Mouse (Mus musculus) frontal cortex, adult 2 months (tissue): ENCODE measurements at regions not wholly inside any gene's neighbourhood (a gene's known extent, or its start where the extent isn't known, plus 50 kb on each side); places are given as distances from the start of the nearest gene placed in this dataset.

Source experiments
- DNase-seq, 2 experiments: peaks; one replicate each; pipeline ENCODE4 v3.0.0; 2022; ENCODE audit warnings: low spot score in 1 of 2; ENCODE audit errors: extremely low spot score in 1 of 2

DNA sequence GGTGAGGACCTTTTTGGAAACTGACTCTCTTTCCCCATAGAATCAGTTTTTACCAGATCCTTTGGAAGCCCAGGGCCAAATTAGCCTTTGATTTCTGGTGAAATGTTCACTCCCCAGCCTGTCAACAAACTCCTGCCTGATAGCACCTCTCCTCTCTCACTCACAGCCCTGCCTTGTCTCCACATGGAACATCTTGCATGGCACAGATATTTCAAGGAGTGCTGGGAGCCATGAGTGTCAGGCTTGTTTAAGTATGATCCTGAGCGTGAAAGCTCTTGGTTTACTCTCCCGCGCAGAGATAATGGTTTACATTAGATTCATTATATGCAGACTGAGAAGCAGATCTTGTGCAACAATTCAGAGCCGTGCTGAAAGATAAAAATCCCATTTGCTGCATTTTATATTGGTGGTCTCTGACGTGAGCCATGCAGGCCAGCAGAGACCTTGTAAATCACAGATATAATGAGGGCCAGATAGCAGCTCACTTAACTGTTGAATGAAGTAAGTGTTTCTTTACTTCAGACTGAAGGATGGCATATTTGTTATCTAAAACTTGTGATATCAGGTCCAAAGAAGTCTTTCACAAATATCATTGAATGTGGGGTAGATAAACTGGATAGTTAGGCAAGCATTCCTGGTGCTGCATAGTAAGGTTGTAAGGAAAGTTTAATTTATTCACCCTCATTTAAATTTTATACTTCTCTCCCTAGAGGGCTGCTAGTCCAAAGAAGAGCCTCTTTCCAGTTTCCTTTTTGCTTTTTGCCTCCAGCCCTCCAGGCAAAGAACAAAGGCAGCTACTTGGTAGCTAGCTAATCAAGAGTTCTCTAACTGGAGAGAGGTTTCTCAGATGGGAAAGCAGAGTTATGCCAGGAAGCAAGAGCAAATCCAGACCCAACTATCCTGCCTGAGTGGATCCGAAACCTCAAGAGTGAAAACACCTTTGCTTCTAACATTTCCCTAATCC is 81.8 kb downstream of the Tbx18 start:
- DNase-seq: no peak

DNA sequence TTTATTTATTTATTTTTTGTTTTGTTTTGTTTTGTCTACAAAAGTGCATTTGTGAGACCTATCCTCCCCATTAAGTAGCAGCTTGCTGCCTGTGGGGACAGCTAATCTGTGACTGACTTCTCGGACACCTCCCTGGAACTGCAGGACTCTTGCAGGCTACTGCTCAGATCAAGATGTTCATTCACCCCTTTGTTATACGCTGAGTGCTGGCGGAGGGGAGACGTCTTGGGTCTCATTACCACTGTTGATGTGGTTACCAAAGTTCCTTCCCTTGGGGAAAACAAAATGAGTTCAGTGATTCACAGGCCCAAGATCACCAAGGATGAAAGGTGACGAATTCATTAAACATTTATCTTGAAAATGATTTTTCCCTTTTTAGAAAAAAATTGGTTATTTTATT is 82.7 kb downstream of the Tbx18 start:
- no peak for DNase-seq

DNA sequence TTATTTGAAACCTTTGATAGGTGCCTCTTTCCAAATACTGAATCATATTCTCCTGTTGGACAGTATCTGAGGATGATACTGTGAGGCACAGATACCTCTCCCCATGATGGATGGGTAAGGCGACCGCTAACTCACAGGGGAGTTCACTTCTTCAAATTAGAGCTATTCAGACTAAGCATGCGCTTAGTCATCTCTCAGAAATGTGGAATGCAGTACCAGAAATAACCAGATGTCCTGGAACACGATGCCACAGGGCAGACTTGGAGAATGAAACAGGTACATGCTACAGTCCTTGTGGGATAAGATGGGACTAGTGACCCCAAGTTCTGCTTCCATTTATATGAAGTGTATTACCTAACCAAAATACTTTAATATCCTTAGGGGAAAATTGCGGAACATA is 86.0 kb downstream of the Tbx18 start:
- no peak for DNase-seq

DNA sequence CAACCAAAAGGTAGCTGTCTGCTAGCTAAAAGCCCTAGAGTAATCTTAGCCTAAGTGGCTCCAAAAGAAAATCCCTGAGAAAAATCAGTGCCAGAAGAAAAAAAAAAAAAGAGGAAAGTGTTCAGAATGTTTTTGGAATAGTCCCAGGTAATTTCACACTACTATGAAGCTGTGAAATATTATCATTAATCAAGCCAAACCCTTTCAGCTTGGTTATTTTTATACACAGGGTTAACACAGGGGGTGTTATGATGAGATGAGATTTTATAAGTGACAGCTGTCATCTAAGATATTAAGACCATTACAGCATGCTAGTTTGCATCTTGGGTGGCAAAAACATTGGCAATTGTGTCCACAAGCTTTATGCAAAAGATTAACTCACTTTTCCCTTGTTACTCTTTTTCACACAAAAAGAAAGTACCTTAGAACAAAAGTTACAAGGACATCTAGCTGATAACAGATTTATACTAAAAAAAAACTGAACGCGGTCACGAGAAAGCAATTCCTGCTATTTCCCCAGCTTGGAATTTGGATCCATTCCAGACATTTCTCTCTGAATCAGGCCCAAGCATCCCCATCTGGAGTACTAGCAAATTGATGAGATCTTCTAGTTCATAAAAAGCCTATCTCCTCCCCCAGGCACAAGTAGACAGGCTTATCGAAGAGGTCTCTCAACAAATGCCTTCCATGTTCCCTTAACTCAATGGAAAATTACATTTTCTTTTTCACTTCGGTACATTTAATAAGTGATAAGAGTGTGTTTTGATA is 97.0 kb downstream of the Tbx18 start:
- DNase-seq: peak in 1 of 2 experiments; percentile 36

GRCm38 (mm10) chr9:87626432-87626831 is 104.6 kb downstream of the Tbx18 start:
- no peak for DNase-seq

GRCm38 (mm10) chr9:87618238-87618673 is 112.8 kb downstream of the Tbx18 start:
- no peak for DNase-seq

- DNase-seq: no peak
Observed at GRCm38 (mm10) chr9:87607878-87608631, 123.0 kb downstream of the Tbx18 start.

- DNase-seq: no peak
Observed at GRCm38 (mm10) chr9:87575591-87575990, 155.5 kb downstream of the Tbx18 start.

- no peak for DNase-seq
Observed at GRCm38 (mm10) chr9:87574250-87574864, 156.7 kb downstream of the Tbx18 start.

GRCm38 (mm10) chr9:87563244-87563643 is 167.8 kb downstream of the Tbx18 start:
- no peak for DNase-seq

DNA sequence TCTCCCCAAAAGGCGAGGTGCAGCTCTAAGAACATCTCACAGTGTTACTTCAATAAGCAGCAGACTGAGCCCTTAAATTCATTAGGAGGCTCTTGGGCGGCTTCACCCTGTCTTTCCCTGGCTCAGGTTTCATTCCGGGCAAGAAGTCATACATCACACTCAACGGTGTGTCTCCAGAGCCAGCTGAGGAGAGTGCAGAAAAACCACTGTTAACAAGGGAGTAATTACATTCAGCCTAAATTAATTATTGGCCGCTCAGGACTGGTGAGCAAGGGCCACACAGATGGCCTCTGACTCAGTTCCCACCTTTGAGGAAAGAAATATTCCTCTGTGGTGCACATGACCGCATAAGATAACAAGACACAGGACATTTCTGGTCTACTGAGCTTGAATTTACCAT is 168.3 kb downstream of the Tbx18 start:
- no peak for DNase-seq

DNA sequence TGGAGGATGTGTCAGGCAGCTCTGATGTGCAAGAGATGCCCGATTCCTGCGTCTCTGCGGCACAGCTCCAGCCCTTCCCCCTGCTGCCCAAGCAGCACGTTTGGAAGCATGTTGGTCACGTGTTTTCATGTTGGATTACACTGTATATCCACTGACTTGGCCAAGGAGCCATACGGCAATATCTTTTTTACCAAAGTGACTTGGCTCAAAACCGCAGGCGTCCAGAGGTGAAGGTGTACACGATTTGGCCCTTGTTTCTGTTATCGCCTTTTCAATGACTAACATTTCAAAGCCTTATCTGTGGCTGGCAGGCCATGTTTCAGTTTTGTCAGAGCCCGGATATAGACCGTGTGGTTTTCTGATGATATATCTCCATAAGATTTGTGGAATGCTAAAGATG is 173.2 kb downstream of the Tbx18 start:
- no peak for DNase-seq

GRCm38 (mm10) chr9:87556953-87557394 is 174.1 kb downstream of the Tbx18 start:
- DNase-seq: no peak

DNA sequence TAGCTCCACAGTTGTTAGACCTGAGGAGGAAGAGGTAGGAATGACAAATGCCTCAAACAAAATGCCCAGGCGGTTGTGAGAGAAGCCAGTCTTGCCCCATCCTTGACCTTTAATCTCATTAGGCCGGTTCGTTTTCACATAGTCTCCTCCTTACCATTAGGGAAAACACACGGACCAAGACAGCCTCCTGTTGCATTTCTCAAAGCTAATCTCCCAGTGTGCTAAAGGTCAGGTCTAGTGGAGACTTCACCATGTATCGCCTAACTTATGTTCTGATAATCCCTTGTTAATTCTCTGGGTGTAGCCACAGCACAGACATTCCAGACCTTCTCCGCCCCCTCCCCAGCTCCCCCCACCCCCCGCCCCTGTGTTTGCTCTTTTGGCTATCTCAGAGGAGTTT is 174.5 kb downstream of the Tbx18 start:
- no peak for DNase-seq

- no peak for DNase-seq
Observed at GRCm38 (mm10) chr9:87533182-87533581, 197.9 kb downstream of the Tbx18 start.

DNA sequence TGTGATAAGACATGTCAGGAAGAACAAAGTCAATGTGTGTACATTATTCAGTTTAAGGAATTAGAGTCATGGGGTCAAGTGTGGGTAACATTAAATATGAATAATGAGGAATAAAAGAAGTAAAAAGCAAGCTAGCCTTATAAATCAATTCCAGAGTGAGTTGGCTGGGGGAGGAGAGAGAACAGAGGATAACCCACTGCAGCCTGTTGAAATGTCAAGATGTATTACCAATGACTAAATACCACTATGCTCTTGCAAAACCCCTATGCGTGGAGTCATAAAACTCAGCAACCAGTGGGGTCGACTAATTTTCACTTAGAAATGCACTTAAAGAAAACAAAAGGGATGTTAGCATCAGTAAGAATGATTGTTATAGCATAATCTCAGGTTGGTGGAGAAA is 201.2 kb downstream of the Tbx18 start:
- no peak for DNase-seq

DNA sequence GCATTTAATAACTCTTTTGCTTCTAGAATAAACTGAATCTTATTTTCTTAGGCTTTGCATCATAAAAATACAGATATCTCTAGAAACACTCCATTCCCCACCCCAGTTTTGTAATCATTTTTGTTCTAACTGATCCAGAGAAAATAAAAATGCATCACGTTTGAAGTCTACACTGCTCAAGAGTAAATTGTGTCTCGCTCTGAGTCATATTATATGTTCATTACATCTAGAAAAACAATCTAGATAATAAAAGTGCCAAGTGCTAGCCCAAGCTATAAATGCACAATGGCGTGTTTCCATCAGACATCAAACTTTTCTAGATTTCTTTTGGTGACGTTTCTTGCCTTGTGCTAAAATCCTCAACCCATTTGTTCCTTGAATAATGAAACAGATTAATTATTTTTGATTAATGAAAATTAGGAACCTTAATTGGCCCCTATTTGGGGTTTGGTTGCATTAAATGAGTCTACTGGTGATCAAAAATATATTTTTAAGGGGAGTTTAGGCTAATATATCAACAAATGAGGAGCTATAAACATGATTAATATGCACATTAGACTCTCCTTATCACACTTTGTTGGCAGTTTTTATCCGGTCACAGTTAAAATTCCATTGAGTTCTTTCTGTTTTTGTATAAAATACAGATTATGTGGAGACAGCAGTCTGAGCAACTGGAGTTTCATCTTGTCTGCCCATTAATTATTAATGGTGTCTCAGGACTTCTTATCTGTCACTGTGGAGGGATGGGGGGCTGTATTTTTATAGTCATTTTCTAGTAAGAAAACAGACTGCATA is 206.0 kb downstream of the Tbx18 start:
- no peak for DNase-seq

- DNase-seq: no peak
Observed at GRCm38 (mm10) chr9:87510683-87511082, 220.4 kb downstream of the Tbx18 start.

- DNase-seq: no peak
Observed at GRCm38 (mm10) chr9:87504673-87505385, 226.2 kb downstream of the Tbx18 start.
